Mouse (Mus musculus): ENCODE data around the gene Cenpp. TPM values are rescaled to one million over a fixed set of nuclear protein-coding genes. Genes with fewer than 3 reads are reported as not detected.
"Not testable (repeated sequence)": the region's sequence is repeated elsewhere in the genome, so short reads cannot be mapped to it uniquely, and the experiment has no call there.

Gene Cenpp
- polyA plus RNA-seq, 1 experiment, result 0.28 TPM

GRCm38 (mm10) chr13:49617021-49617420 is 35.6 kb downstream of the Cenpp start:
- Histone ChIP-seq H3K4me3 (replicated peaks; ENCODE audit: extremely low read depth, low read depth, low read length) (no peak overlapping the region), H3K4me1 (ENCODE audit: control insufficient read depth, insufficient read depth, low read length) (no peaks in the 10 kb centered on the region)
- 81% methylated on average over 3 of the region's 3 CpGs for WGBS
- DNase-seq, result no peak
- TF ChIP-seq CTCF (IDR thresholded peaks at IDR 0.05; ENCODE audit: insufficient read depth, low read length) (no peak), POLR2A (IDR thresholded peaks at IDR 0.05; ENCODE audit: borderline replicate concordance, extremely low read depth, low read depth, low read length) (no peak)

- Histone ChIP-seq H3K4me1 (ENCODE audit: control insufficient read depth, insufficient read depth, low read length) (no peaks in the 10 kb centered on the region), H3K4me3 (replicated peaks; ENCODE audit: extremely low read depth, low read depth, low read length) (peak overlapping the region; percentile 48)
- WGBS, result 69% methylated on average over 4 of the region's 4 CpGs
- no peak for DNase-seq
- TF ChIP-seq POLR2A (IDR thresholded peaks at IDR 0.05; ENCODE audit: borderline replicate concordance, extremely low read depth, low read depth, low read length) (no peak), CTCF (IDR thresholded peaks at IDR 0.05; ENCODE audit: insufficient read depth, low read length) (no peak)
Observed at GRCm38 (mm10) chr13:49608589-49609322, 43.8 kb downstream of the Cenpp start.

- WGBS, result 64% methylated on average over 4 of the region's 4 CpGs
- Histone ChIP-seq H3K4me3 (replicated peaks; ENCODE audit: extremely low read depth, low read depth, low read length) (peak within 1 kb of the TSS; percentile 48), H3K4me1 (ENCODE audit: control insufficient read depth, insufficient read depth, low read length) (no peaks in the 10 kb centered on the region)
- no peak for TF ChIP-seq POLR2A (IDR thresholded peaks at IDR 0.05; ENCODE audit: borderline replicate concordance, extremely low read depth, low read depth, low read length)
- no peak for TF ChIP-seq CTCF (IDR thresholded peaks at IDR 0.05; ENCODE audit: insufficient read depth, low read length)
- no peak for DNase-seq
Observed at GRCm38 (mm10) chr13:49607714-49608113, 44.9 kb downstream of the Cenpp start, which contains the start of gene Ogn. Ogn (plus strand) TSS chr13:49608046.

- Histone ChIP-seq H3K4me3 (replicated peaks; ENCODE audit: extremely low read depth, low read depth, low read length) (no peak overlapping the region), H3K4me1 (ENCODE audit: control insufficient read depth, insufficient read depth, low read length) (no peaks in the 10 kb centered on the region)
- no peak for DNase-seq
- TF ChIP-seq POLR2A (IDR thresholded peaks at IDR 0.05; ENCODE audit: borderline replicate concordance, extremely low read depth, low read depth, low read length) (no peak), CTCF (IDR thresholded peaks at IDR 0.05; ENCODE audit: insufficient read depth, low read length) (no peak)
Observed at GRCm38 (mm10) chr13:49603603-49604002, 49.0 kb downstream of the Cenpp start.

- WGBS, result 93% methylated on average over 2 of the region's 2 CpGs
- DNase-seq; H3K4me1 ChIP-seq (ENCODE audit: control insufficient read depth, insufficient read depth, low read length); H3K4me3 ChIP-seq (replicated peaks; ENCODE audit: extremely low read depth, low read depth, low read length): not testable (repeated sequence)
Observed at GRCm38 (mm10) chr13:49602541-49602940, 50.0 kb downstream of the Cenpp start.

GRCm38 (mm10) chr13:49586062-49586461 is 66.5 kb downstream of the Cenpp start:
- Histone ChIP-seq H3K4me1 (ENCODE audit: control insufficient read depth, insufficient read depth, low read length) (no peaks in the 10 kb centered on the region), H3K4me3 (replicated peaks; ENCODE audit: extremely low read depth, low read depth, low read length) (no peak overlapping the region)
- WGBS, result 83% methylated on average over 6 of the region's 6 CpGs
- DNase-seq, result no peak
- TF ChIP-seq CTCF (IDR thresholded peaks at IDR 0.05; ENCODE audit: insufficient read depth, low read length) (no peak), POLR2A (IDR thresholded peaks at IDR 0.05; ENCODE audit: borderline replicate concordance, extremely low read depth, low read depth, low read length) (no peak)

- 62% methylated on average over 8 of the region's 8 CpGs for whole genome bisulfite sequencing
- H3K4me3 ChIP-seq (replicated peaks; ENCODE audit: extremely low read depth, low read depth, low read length), result no peak overlapping the region
- DNase-seq, result no peak
Observed at GRCm38 (mm10) chr13:49584307-49585005, 68.1 kb downstream of the Cenpp start.

GRCm38 (mm10) chr13:49583859-49584258 is 68.7 kb downstream of the Cenpp start:
- TF ChIP-seq CTCF (IDR thresholded peaks at IDR 0.05; ENCODE audit: insufficient read depth, low read length), result no peak
- no peak for TF ChIP-seq POLR2A (IDR thresholded peaks at IDR 0.05; ENCODE audit: borderline replicate concordance, extremely low read depth, low read depth, low read length)
- H3K4me1 ChIP-seq (ENCODE audit: control insufficient read depth, insufficient read depth, low read length), result no peaks in the 10 kb centered on the region
- DNase-seq, result no peak

More at GRCm38 (mm10) chr13:49584307-49585005, 68.1 kb downstream of the Cenpp start:
- TF ChIP-seq POLR2A (IDR thresholded peaks at IDR 0.05; ENCODE audit: borderline replicate concordance, extremely low read depth, low read depth, low read length), result no peak
- no peak for TF ChIP-seq CTCF (IDR thresholded peaks at IDR 0.05; ENCODE audit: insufficient read depth, low read length)
- no peaks in the 10 kb centered on the region for H3K4me1 ChIP-seq (ENCODE audit: control insufficient read depth, insufficient read depth, low read length)

GRCm38 (mm10) chr13:49581541-49582530 is 70.7 kb downstream of the Cenpp start, which contains the start of gene Omd:
Omd (plus strand) TSS chr13:49582462.
- no peak for DNase-seq
- TF ChIP-seq POLR2A (IDR thresholded peaks at IDR 0.05; ENCODE audit: borderline replicate concordance, extremely low read depth, low read depth, low read length) (no peak), CTCF (IDR thresholded peaks at IDR 0.05; ENCODE audit: insufficient read depth, low read length) (no peak)
- H3K4me1 ChIP-seq (ENCODE audit: control insufficient read depth, insufficient read depth, low read length), result no peaks in the 10 kb centered on the region
- no peak within 1 kb of the TSS for H3K4me3 ChIP-seq (replicated peaks; ENCODE audit: extremely low read depth, low read depth, low read length)
- WGBS, result 44% methylated on average over 8 of the region's 8 CpGs

More at GRCm38 (mm10) chr13:49583859-49584258, 68.7 kb downstream of the Cenpp start:
- H3K4me3 ChIP-seq (replicated peaks; ENCODE audit: extremely low read depth, low read depth, low read length), result no peak overlapping the region
